Mouse (Mus musculus) forebrain, postnatal 0 days (tissue): Measurements from ENCODE around the gene Ngfr. TPM values are rescaled to one million over a fixed set of nuclear protein-coding genes. Genes with fewer than 3 reads are reported as not detected.

Experiments used
- ATAC-seq: fragments of 200-750 bp; cut with Nextera tagmentation; 2 replicates; pipeline ENCODE4 v1.8.0; 2017; ENCODE audit warnings: mild to moderate bottlenecking, moderate library complexity
- DNase-seq: peaks from one replicate; pipeline ENCODE4 v3.0.0-alpha.2; 2015
- H3K27ac ChIP-seq: fragments of 300-500 bp; sonication (generic); 2 replicates; pipeline ENCODE4 v1.5.1; 2014; ENCODE audit warnings: low read depth, mild to moderate bottlenecking, antibody characterized with exemption, low read length, moderate library complexity, mixed read lengths
- H3K27me3 ChIP-seq: fragments of 300-500 bp; sonication (generic); 2 replicates; pipeline ENCODE4 v1.6.1; 2014; ENCODE audit warnings: mild to moderate bottlenecking, low read length, mixed read lengths; ENCODE audit not compliant: insufficient read depth
- H3K36me3 ChIP-seq: fragments of 300-500 bp; sonication (generic); 2 replicates; pipeline ENCODE4 v1.6.1; 2014; ENCODE audit warnings: mild to moderate bottlenecking, moderate library complexity; ENCODE audit not compliant: insufficient read depth
- H3K4me1 ChIP-seq: fragments of 300-500 bp; sonication (generic); 2 replicates; pipeline ENCODE4 v1.6.1; 2014; ENCODE audit warnings: antibody characterized with exemption; ENCODE audit not compliant: insufficient read depth
- H3K4me2 ChIP-seq: fragments of 300-500 bp; sonication (generic); 2 replicates; pipeline ENCODE4 v1.6.1; 2014; ENCODE audit warnings: low read depth, mild to moderate bottlenecking, moderate library complexity
- H3K4me3 ChIP-seq: fragments of 300-500 bp; sonication (generic); 2 replicates; pipeline ENCODE4 v1.5.1; 2014; ENCODE audit warnings: low read depth, low read length, mixed read lengths
- H3K9ac ChIP-seq: fragments of 300-500 bp; sonication (generic); 2 replicates; pipeline ENCODE4 v1.6.1; 2014; ENCODE audit warnings: mild to moderate bottlenecking
- H3K9me3 ChIP-seq: fragments of 300-500 bp; sonication (generic); 2 replicates; pipeline ENCODE4 v1.6.1; 2016; ENCODE audit warnings: low read length
- CTCF ChIP-seq: sonication (generic); IDR thresholded peaks from 2 replicates; pipeline ENCODE4 v1.5.1; 2016; ENCODE audit warnings: antibody characterized with exemption, control low read depth, low read depth
- WGBS: fragments of 180-500 bp; shearing (Covaris S2); extraction: QIAGEN DNeasy Blood & Tissue Kit; methylation state at CpG from one replicate; pipeline ENCODE4 v1.1.7; 2014; 5-methylcytosine and 5-hydroxymethylcytosine counted together
- polyA plus RNA-seq: library from polyadenylated mRNA; unstranded; fragments of >200 nt; fragmentation: Nextera tagmentation; extraction: Ambion mirVana; gene quantifications from 2 replicates; pipeline ENCODE4 v1.2.1, GENCODE M21; 2015
- total RNA-seq: library from RNA; depleted of rRNA; stranded (reverse); fragments of >200 nt; gene quantifications from 2 replicates; pipeline ENCODE4 v1.2.3, GENCODE M21; 2014; rRNA removed

Ngfr gene
- total RNA-seq = 5.8 and 8.2 TPM in 2 replicates
- polyA plus RNA-seq = 4.5 and 6.0 TPM in 2 replicates

GRCm38 (mm10) chr11:95587423-95587951 is at the start of gene Ngfr:
TSS of gene Ngfr (minus strand) at chr11:95587735.
- ATAC-seq (peak; percentile 73), DNase-seq (peak; percentile 71)
- H3K4me2 ChIP-seq = peak within 1 kb of the TSS; percentile 83
- no peak within 1 kb of the TSS for H3K27ac ChIP-seq
- TF ChIP-seq CTCF = peak; percentile 23; the same call in 1 of the 2 replicates
- H3K4me3 ChIP-seq = peak within 1 kb of the TSS; percentile 45
- under 1% methylated on average over 32 of the region's 39 CpGs for WGBS
- peak within 1 kb of the TSS; percentile 44 for H3K9ac ChIP-seq
- no peaks in the 10 kb centered on the region for H3K9me3 ChIP-seq
- peaks cover 19% of the 10 kb centered on the region; the same call in 1 of the 2 replicates for H3K4me1 ChIP-seq
- H3K27me3 ChIP-seq = peaks cover 42% of the 10 kb centered on the region
- H3K36me3 ChIP-seq = no peaks in the 10 kb centered on the region

- no peak overlapping the region for H3K4me3 ChIP-seq
- H3K4me2 ChIP-seq = no peak overlapping the region
- H3K9ac ChIP-seq = no peak overlapping the region
- H3K27ac ChIP-seq = no peak overlapping the region
- 32% methylated on average over 2 of the region's 2 CpGs for WGBS
- H3K36me3 ChIP-seq = no peaks in the 10 kb centered on the region
- no peaks in the 10 kb centered on the region for H3K4me1 ChIP-seq
- DNase-seq (no peak), ATAC-seq (no peak)
- no peaks in the 10 kb centered on the region for H3K27me3 ChIP-seq
- H3K9me3 ChIP-seq = no peaks in the 10 kb centered on the region
- TF ChIP-seq CTCF = no peak
Observed at GRCm38 (mm10) chr11:95635030-95635429, 47.5 kb upstream of the Ngfr start.

- no peaks in the 10 kb centered on the region for H3K36me3 ChIP-seq
- TF ChIP-seq CTCF = no peak
- ATAC-seq (no peak), DNase-seq (no peak)
- H3K27me3 ChIP-seq = no peaks in the 10 kb centered on the region
- 54% methylated on average over 2 of the region's 2 CpGs for WGBS
- H3K27ac ChIP-seq = no peak overlapping the region
- no peak overlapping the region for H3K9ac ChIP-seq
- H3K9me3 ChIP-seq = no peaks in the 10 kb centered on the region
- H3K4me3 ChIP-seq = no peak overlapping the region
- H3K4me2 ChIP-seq = no peak overlapping the region
- no peaks in the 10 kb centered on the region for H3K4me1 ChIP-seq
Observed at GRCm38 (mm10) chr11:95633512-95634000, 46.0 kb upstream of the Ngfr start.

GRCm38 (mm10) chr11:95632474-95632873 is 44.9 kb upstream of the Ngfr start:
- H3K4me1 ChIP-seq = no peaks in the 10 kb centered on the region
- DNase-seq (no peak), ATAC-seq (no peak)
- TF ChIP-seq CTCF = no peak
- H3K9ac ChIP-seq = no peak overlapping the region
- WGBS = 50% methylated on average over 6 of the region's 6 CpGs
- H3K27me3 ChIP-seq = no peaks in the 10 kb centered on the region
- H3K4me2 ChIP-seq = no peak overlapping the region
- H3K9me3 ChIP-seq = no peaks in the 10 kb centered on the region
- H3K36me3 ChIP-seq = no peaks in the 10 kb centered on the region
- no peak overlapping the region for H3K4me3 ChIP-seq
- no peak overlapping the region for H3K27ac ChIP-seq

- no peaks in the 10 kb centered on the region for H3K36me3 ChIP-seq
- no peak overlapping the region for H3K4me2 ChIP-seq
- WGBS = 80% methylated on average over 4 of the region's 4 CpGs
- no peak overlapping the region for H3K9ac ChIP-seq
- no peaks in the 10 kb centered on the region for H3K27me3 ChIP-seq
- no peaks in the 10 kb centered on the region for H3K9me3 ChIP-seq
- TF ChIP-seq CTCF = no peak
- H3K4me1 ChIP-seq = no peaks in the 10 kb centered on the region
- no peak for ATAC-seq
- H3K27ac ChIP-seq = no peak overlapping the region
- no peak overlapping the region for H3K4me3 ChIP-seq
- no peak for DNase-seq
Observed at GRCm38 (mm10) chr11:95631301-95631700, 43.8 kb upstream of the Ngfr start.

- 95% methylated on average over 6 of the region's 6 CpGs for WGBS
- no peaks in the 10 kb centered on the region for H3K27me3 ChIP-seq
- ATAC-seq (no peak), DNase-seq (no peak)
- no peak overlapping the region for H3K4me2 ChIP-seq
- H3K4me1 ChIP-seq = no peaks in the 10 kb centered on the region
- no peak for TF ChIP-seq CTCF
- no peak overlapping the region for H3K9ac ChIP-seq
- H3K36me3 ChIP-seq = no peaks in the 10 kb centered on the region
- H3K27ac ChIP-seq = no peak overlapping the region
- no peak overlapping the region for H3K4me3 ChIP-seq
- no peaks in the 10 kb centered on the region for H3K9me3 ChIP-seq
Observed at GRCm38 (mm10) chr11:95630558-95630957, 43.0 kb upstream of the Ngfr start.

- Histone ChIP-seq H3K36me3 (no peaks in the 10 kb centered on the region), H3K27me3 (no peaks in the 10 kb centered on the region), H3K4me3 (no peak overlapping the region), H3K4me1 (no peaks in the 10 kb centered on the region), H3K4me2 (no peak overlapping the region), H3K9ac (no peak overlapping the region), H3K9me3 (no peaks in the 10 kb centered on the region), H3K27ac (no peak overlapping the region)
- no peak for ATAC-seq
- 22% methylated on average over 8 of the region's 8 CpGs for WGBS
- no peak for TF ChIP-seq CTCF
- no peak for DNase-seq
Observed at GRCm38 (mm10) chr11:95622426-95622825, 34.9 kb upstream of the Ngfr start.
